Mouse (Mus musculus) heart, postnatal 0 days (tissue): Measurements from ENCODE around the gene Cst8. TPM values are rescaled to one million over a fixed set of nuclear protein-coding genes. Genes with fewer than 3 reads are reported as not detected.

Experiments
- ATAC-seq: fragments of 200-750 bp; cut with Nextera tagmentation; 2 replicates; pipeline ENCODE4 v1.8.0; 2017; ENCODE audit warnings: low read depth, moderate number of reproducible peaks, moderate library complexity; ENCODE audit not compliant: insufficient read depth
- DNase-seq: peaks from one replicate; pipeline ENCODE4 v3.0.0-alpha.2; 2016; ENCODE audit warnings: low spot score
- H3K27ac ChIP-seq: fragments of 300-500 bp; sonication (generic); 2 replicates; pipeline ENCODE4 v1.5.1; 2014; ENCODE audit warnings: low read depth, mild to moderate bottlenecking
- H3K27me3 ChIP-seq: fragments of 300-500 bp; sonication (generic); 2 replicates; pipeline ENCODE4 v1.6.1; 2014; ENCODE audit warnings: low read length, mixed read lengths; ENCODE audit not compliant: control insufficient read depth, insufficient read depth
- H3K36me3 ChIP-seq: fragments of 300-500 bp; sonication (generic); replicated peaks from 2 replicates; pipeline ENCODE4 v1.6.1; 2014; ENCODE audit warnings: low read length, mixed read lengths; ENCODE audit not compliant: control insufficient read depth, insufficient read depth
- H3K4me1 ChIP-seq: fragments of 300-500 bp; sonication (generic); 2 replicates; pipeline ENCODE4 v1.6.1; 2014; ENCODE audit warnings: antibody characterized with exemption; ENCODE audit not compliant: control insufficient read depth, insufficient read depth
- H3K4me2 ChIP-seq: fragments of 300-500 bp; sonication (generic); 2 replicates; pipeline ENCODE4 v1.6.1; 2014; ENCODE audit warnings: low read depth, mild to moderate bottlenecking, low read length, moderate library complexity
- H3K4me3 ChIP-seq: fragments of 300-500 bp; sonication (generic); 2 replicates; pipeline ENCODE4 v1.5.1; 2014; ENCODE audit warnings: low read depth, low read length
- H3K9ac ChIP-seq: fragments of 300-500 bp; sonication (generic); replicated peaks from 2 replicates; pipeline ENCODE4 v1.6.1; 2014; ENCODE audit warnings: low read depth, low read length, mixed read lengths
- H3K9me3 ChIP-seq: fragments of 300-500 bp; sonication (generic); replicated peaks from 2 replicates; pipeline ENCODE4 v1.6.1; 2016; ENCODE audit warnings: low read length; ENCODE audit not compliant: control insufficient read depth
- CTCF ChIP-seq: IDR thresholded peaks from 2 replicates; pipeline ENCODE4 v1.5.1; 2016; ENCODE audit warnings: antibody characterized with exemption, control low read depth, low read depth
- EP300 ChIP-seq: IDR thresholded peaks from 2 replicates; pipeline ENCODE4 v1.6.1; 2016; ENCODE audit warnings: antibody characterized with exemption, low read depth
- whole genome bisulfite sequencing: fragments of 180-500 bp; shearing (Covaris S2); extraction: QIAGEN DNeasy Blood & Tissue Kit; methylation state at CpG from one replicate; pipeline ENCODE4 v1.1.7; 2014; 5-methylcytosine and 5-hydroxymethylcytosine counted together
- polyA plus RNA-seq: library from polyadenylated mRNA; unstranded; fragments of >200 nt; fragmentation: Nextera tagmentation; extraction: Ambion mirVana; gene quantifications from 2 replicates; pipeline ENCODE4 v1.2.1, GENCODE M21; 2015
- total RNA-seq: library from RNA; depleted of rRNA; stranded (reverse); fragments of >200 nt; gene quantifications from 2 replicates; pipeline ENCODE4 v1.2.3, GENCODE M21; 2014; ENCODE audit warnings: low replicate concordance; rRNA removed

Gene Cst8
- total and polyA plus RNA-seq, 2 experiments from 2014 or later = not detected

- H3K9me3 ChIP-seq = no peaks in the 10 kb centered on the region
- H3K9ac ChIP-seq = no peak within 1 kb of the TSS
- TF ChIP-seq EP300 = no peak
- no peak for TF ChIP-seq CTCF
- 54% methylated on average over 4 of the region's 4 CpGs for WGBS
- H3K27ac ChIP-seq = no peak within 1 kb of the TSS
- ATAC-seq (no peak), DNase-seq (no peak)
- H3K4me1 ChIP-seq = no peaks in the 10 kb centered on the region
- H3K4me2 ChIP-seq = no peak within 1 kb of the TSS
- H3K27me3 ChIP-seq = no peaks in the 10 kb centered on the region
- no peak within 1 kb of the TSS for H3K4me3 ChIP-seq
- H3K36me3 ChIP-seq = no peaks in the 10 kb centered on the region
Observed at GRCm38 (mm10) chr2:148834912-148835311, 36.3 kb downstream of the Cst8 start, which contains the start of gene Cst9. TSS of gene Cst9 (plus strand) at chr2:148835147.

GRCm38 (mm10) chr2:148838075-148838777 is 39.6 kb downstream of the Cst8 start:
- 78% methylated on average over 5 of the region's 5 CpGs for WGBS
- ATAC-seq (no peak), DNase-seq (no peak)
- Histone ChIP-seq H3K27ac (no peak overlapping the region), H3K4me3 (no peak overlapping the region), H3K4me2 (no peak overlapping the region), H3K36me3 (no peaks in the 10 kb centered on the region), H3K9me3 (no peaks in the 10 kb centered on the region), H3K9ac (no peak overlapping the region), H3K27me3 (no peaks in the 10 kb centered on the region), H3K4me1 (no peaks in the 10 kb centered on the region)
- TF ChIP-seq CTCF (no peak), EP300 (no peak)

DNA sequence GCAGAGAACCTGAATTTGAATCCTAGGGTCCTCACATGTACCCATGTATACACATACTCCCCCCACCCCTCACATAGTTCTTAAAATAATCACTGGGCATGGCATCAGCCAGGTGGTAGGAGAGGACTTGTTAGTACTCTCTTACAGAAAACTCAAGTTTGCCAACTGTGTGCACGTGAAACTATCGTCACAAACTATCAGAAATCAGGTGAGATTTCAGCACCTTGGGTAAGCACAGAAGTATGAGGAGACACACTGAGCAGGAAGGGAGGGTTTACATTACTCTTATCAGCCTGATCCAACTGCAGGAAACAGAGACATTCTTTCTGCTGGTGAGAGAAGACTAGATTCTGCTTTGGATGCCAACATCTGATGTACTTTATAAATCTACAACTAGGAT is 40.6 kb downstream of the Cst8 start:
- H3K27ac ChIP-seq = no peak overlapping the region
- H3K4me3 ChIP-seq = no peak overlapping the region
- H3K4me2 ChIP-seq = no peak overlapping the region
- DNase-seq = no peak
- H3K9me3 ChIP-seq = no peaks in the 10 kb centered on the region
- no peak for TF ChIP-seq EP300
- no peak for TF ChIP-seq CTCF
- H3K27me3 ChIP-seq = no peaks in the 10 kb centered on the region
- no peaks in the 10 kb centered on the region for H3K4me1 ChIP-seq
- H3K36me3 ChIP-seq = no peaks in the 10 kb centered on the region
- 38% methylated on average over 2 of the region's 2 CpGs for WGBS
- ATAC-seq = no peak
- no peak overlapping the region for H3K9ac ChIP-seq

DNA sequence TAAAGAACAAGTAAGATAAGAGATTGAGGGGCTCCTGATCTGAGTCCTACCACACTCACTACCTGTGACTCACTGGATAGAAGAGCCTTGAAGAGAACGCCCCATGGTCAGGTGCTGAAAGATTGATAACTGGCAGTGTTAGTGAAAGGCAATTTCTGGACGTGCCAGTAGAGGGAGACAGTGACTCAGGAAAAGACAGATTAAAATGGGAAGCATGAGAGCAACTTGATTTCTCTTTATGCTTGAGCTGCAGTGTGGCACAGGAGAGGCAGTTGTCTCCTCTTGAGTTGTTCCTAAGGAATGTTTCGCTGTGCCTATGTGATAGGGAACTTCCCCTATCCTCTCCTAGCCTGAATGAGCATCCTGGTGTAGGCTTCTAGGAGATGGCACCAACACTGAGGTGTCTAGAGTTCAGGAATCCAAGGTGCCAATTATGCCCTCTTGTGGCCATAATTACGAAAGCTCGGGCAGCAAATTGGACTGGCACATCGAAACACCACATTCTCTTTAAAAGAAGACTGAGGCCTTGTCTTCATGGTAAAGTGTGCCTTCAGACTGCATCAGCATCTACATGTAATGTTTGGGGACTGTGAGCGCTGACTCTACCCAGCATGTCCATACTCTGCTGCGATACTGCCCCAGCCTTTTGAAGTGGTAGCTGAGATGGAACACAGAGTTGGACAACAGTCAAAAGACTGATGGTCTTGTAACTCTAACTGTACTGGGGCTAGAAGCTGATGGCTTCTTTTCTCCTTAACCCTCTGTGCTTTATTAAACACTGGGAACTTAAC is 52.7 kb downstream of the Cst8 start:
- H3K27me3 ChIP-seq = no peaks in the 10 kb centered on the region
- peak; percentile 79 for DNase-seq
- H3K4me1 ChIP-seq = peaks cover under 1% of the 10 kb centered on the region; the same call in 1 of the 2 replicates
- H3K9ac ChIP-seq = no peak overlapping the region
- no peaks in the 10 kb centered on the region for H3K9me3 ChIP-seq
- no peaks in the 10 kb centered on the region for H3K36me3 ChIP-seq
- no peak for TF ChIP-seq EP300
- peak; percentile 92 for TF ChIP-seq CTCF
- 37% methylated on average over 8 of the region's 8 CpGs for WGBS
- H3K4me2 ChIP-seq = no peak overlapping the region
- H3K27ac ChIP-seq = no peak overlapping the region
- H3K4me3 ChIP-seq = no peak overlapping the region
- peak; percentile 67 for ATAC-seq

Other genes starting within 250 kb of the Cst8 start
- gene Nxt1, start 126.2 kb upstream of the Cst8 start, total RNA-seq = 37.7 and 38.9 TPM in 2 replicates
- gene Nxt1, start 126.2 kb upstream of the Cst8 start, polyA plus RNA-seq = 28.6 and 32.0 TPM in 2 replicates
- 21.9 and 40.1 TPM in 2 replicates for gene Gzf1, start 117.8 kb upstream of the Cst8 start, total RNA-seq
- 12.4 and 14.3 TPM in 2 replicates for gene Gzf1, start 117.8 kb upstream of the Cst8 start, polyA plus RNA-seq
- 2.3 and 3.7 TPM in 2 replicates for gene Napb, start 66.3 kb upstream of the Cst8 start, total RNA-seq
- gene Napb, start 66.3 kb upstream of the Cst8 start, polyA plus RNA-seq = 1.5 TPM in 2 replicates
- not detected in 2 replicates for gene Cstl1, start 48.4 kb upstream of the Cst8 start, total RNA-seq
- gene Cstl1, start 48.4 kb upstream of the Cst8 start, polyA plus RNA-seq = not detected in 2 replicates
- gene Cst11, start 27.3 kb upstream of the Cst8 start, total RNA-seq = not detected in 2 replicates
- not detected in 2 replicates for gene Cst11, start 27.3 kb upstream of the Cst8 start, polyA plus RNA-seq
- gene 8030411F24Rik, start 16.8 kb upstream of the Cst8 start, total RNA-seq = not detected in 2 replicates
- not detected in 2 replicates for gene 8030411F24Rik, start 16.8 kb upstream of the Cst8 start, polyA plus RNA-seq
- gene Cst12, start 9.4 kb upstream of the Cst8 start, total RNA-seq = not detected in 2 replicates
- not detected in 2 replicates for gene Cst12, start 9.4 kb upstream of the Cst8 start, polyA plus RNA-seq
- not detected in 2 replicates for gene Cst13, start 21.3 kb downstream of the Cst8 start, total RNA-seq
- not detected in 2 replicates for gene Cst13, start 21.3 kb downstream of the Cst8 start, polyA plus RNA-seq
- 6.6 TPM in 1 of 2 replicates, not detected in the other for gene Cst9, start 36.4 kb downstream of the Cst8 start, total RNA-seq
- gene Cst9, start 36.4 kb downstream of the Cst8 start, polyA plus RNA-seq = 14.8 and 16.8 TPM in 2 replicates
- not detected in 2 replicates for gene 9230104L09Rik, start 66.3 kb downstream of the Cst8 start, total RNA-seq
- 0.98 and 1.5 TPM in 2 replicates for gene 9230104L09Rik, start 66.3 kb downstream of the Cst8 start, polyA plus RNA-seq
- gene Cst3, start 76.9 kb downstream of the Cst8 start, total RNA-seq = 499 and 550 TPM in 2 replicates
- gene Cst3, start 76.9 kb downstream of the Cst8 start, polyA plus RNA-seq = 883 and 898 TPM in 2 replicates
- not detected in 2 replicates for gene Gm1330, start 204.5 kb downstream of the Cst8 start, total RNA-seq
- not detected in 2 replicates for gene Gm1330, start 204.5 kb downstream of the Cst8 start, polyA plus RNA-seq
- gene Gm10750, start 218.5 kb downstream of the Cst8 start, total RNA-seq = not detected in 2 replicates
- gene Gm10750, start 218.5 kb downstream of the Cst8 start, polyA plus RNA-seq = not detected in 2 replicates